ENCODE assay signal across 13 mouse cellular contexts in genomic region chr1:193157111-193157492, GRCm38 (mm10). TPM values are rescaled to one million over a fixed set of nuclear protein-coding genes. Genes with fewer than 3 reads are reported as not detected.
DNase-seq lines count a peak whose midpoint lies in the region; ATAC-seq and TF ChIP-seq lines count a peak whose summit lies in the region.
"Had no signal": no experiment of that assay in that cellular context is flagged by ENCODE, and none has a peak within 500 bp of the region (broad histone marks: within the 10 kb centered on the region; RNA-seq: fewer than 3 reads in every experiment).

No protein-coding gene starts in this region.

- no peaks in the 10 kb centered on the region for H3K36me3 ChIP-seq in heart, postnatal 0 days (replicated peaks; ENCODE audit: control insufficient read depth, insufficient read depth, low read length)
- no peaks in the 10 kb centered on the region for H3K36me3 ChIP-seq in limb, embryonic 15.5 days
- H3K36me3 ChIP-seq: hindbrain, embryonic 12.5 days; lung, embryonic 15.5 days; neural tube, embryonic 13.5 days had no signal

- ATAC-seq in heart, postnatal 0 days (ENCODE audit: insufficient read depth, low read depth), result no peak
- peak; percentile 6 for ATAC-seq in Patski
- no peak for ATAC-seq in limb, embryonic 15.5 days (ENCODE audit: insufficient number of reproducible peaks, low FRiP score, low TSS enrichment, low read depth)

- POLR2A ChIA-PET in Patski (lab: Charles Lee), result no interaction called here

- H3K4me1 ChIP-seq in heart, postnatal 0 days (ENCODE audit: control insufficient read depth, insufficient read depth), result peaks cover 12% of the 10 kb centered on the region; the same call in 1 of the 2 replicates
- H3K4me1 ChIP-seq in limb, embryonic 15.5 days, result peaks cover 35% of the 10 kb centered on the region

- intact Hi-C loops in heart, postnatal 36 days (cut with DNase I), result no loop called here

- CTCF ChIA-PET in Patski (lab: Charles Lee), result interaction anchor here (1.3 kb wide), 1 partner anchor 9 kb away, joined by 4 read pairs; no protein-coding TSS in a partner anchor

- no peaks in the 10 kb centered on the region for H3K9me3 ChIP-seq in heart, postnatal 0 days (replicated peaks; ENCODE audit: control insufficient read depth, low read length)
- H3K9me3 ChIP-seq in limb, embryonic 15.5 days, result no peaks in the 10 kb centered on the region
- H3K9me3 ChIP-seq: hindbrain, embryonic 12.5 days; lung, embryonic 15.5 days; neural tube, embryonic 13.5 days had no signal

- no peak for DNase-seq in heart, postnatal 0 days (ENCODE audit: low spot score)
- no peak for DNase-seq in heart, postnatal 36 days
- DNase-seq in NIH3T3 (ENCODE audit: low read depth) (peak; percentile 50), Patski (ENCODE audit: low read depth, low spot score) (no peak)
- no peak for DNase-seq in frontal cortex, postnatal 10 days (ENCODE audit: low spot score in 2 of 2)
- DNase-seq in frontal cortex, postnatal 14 days (ENCODE audit: low spot score in 2 of 2), result no peak
- DNase-seq: cerebellum, adult 18-20 months; heart, adult 18-20 months had no signal

- H3K4me2 ChIP-seq in heart, postnatal 0 days (ENCODE audit: low read depth, low read length), result no peak overlapping the region
- no peak overlapping the region for H3K4me2 ChIP-seq in limb, embryonic 15.5 days
- H3K4me2 ChIP-seq: hindbrain, embryonic 12.5 days; lung, embryonic 15.5 days; neural tube, embryonic 13.5 days had no signal

- no peak for TF ChIP-seq EP300 in heart, postnatal 0 days (IDR thresholded peaks at IDR 0.05; ENCODE audit: low read depth)

- H3K4me3 ChIP-seq in heart, postnatal 0 days (ENCODE audit: low read depth, low read length), result no peak overlapping the region
- no peak overlapping the region for H3K4me3 ChIP-seq in limb, embryonic 15.5 days
- H3K4me3 ChIP-seq: erythroblast, embryonic 14.5 days; hindbrain, embryonic 12.5 days; lung, embryonic 15.5 days; neural tube, embryonic 13.5 days had no signal

- H3K27me3 ChIP-seq in heart, postnatal 0 days (ENCODE audit: control insufficient read depth, insufficient read depth, low read length), result peaks cover 16% of the 10 kb centered on the region; the same call in 1 of the 2 replicates
- no peaks in the 10 kb centered on the region for H3K27me3 ChIP-seq in Patski
- H3K27me3 ChIP-seq in limb, embryonic 15.5 days, result peaks cover 20% of the 10 kb centered on the region

- in situ Hi-C loops in Patski (cut with MboI; ENCODE audit: low pct_unique_long_range_greater_than_20kb), result no loop called here

- H3K9ac ChIP-seq in heart, postnatal 0 days (replicated peaks; ENCODE audit: low read depth, low read length), result no peak overlapping the region
- H3K9ac ChIP-seq in limb, embryonic 15.5 days, result no peak overlapping the region
- H3K9ac ChIP-seq: hindbrain, embryonic 12.5 days; lung, embryonic 15.5 days; neural tube, embryonic 13.5 days had no signal

- peak overlapping the region; percentile 52 for H3K27ac ChIP-seq in heart, postnatal 0 days (ENCODE audit: low read depth)
- peak overlapping the region; percentile 43; the same call in 1 of the 2 replicates for H3K27ac ChIP-seq in limb, embryonic 15.5 days
- H3K27ac ChIP-seq: hindbrain, embryonic 12.5 days; lung, embryonic 15.5 days; neural tube, embryonic 13.5 days had no signal

- TF ChIP-seq CTCF in heart, postnatal 0 days (IDR thresholded peaks at IDR 0.05; ENCODE audit: low read depth), result no peak
- TF ChIP-seq CTCF in Patski (IDR thresholded peaks at IDR 0.05), result no peak

- 74% methylated on average over 8 of the region's 8 CpGs for WGBS in heart, postnatal 0 days
- WGBS in limb, embryonic 15.5 days, result 63% methylated on average over 8 of the region's 8 CpGs

RNA-seq across cellular contexts. Expression of gene Irf6, which starts 4.2 kb away (rescaled TPM):
- total RNA-seq in heart, postnatal 0 days (2014; rRNA removed; ENCODE audit: low replicate concordance), result 3.4 and 6.6 TPM in 2 replicates
- 2.2 and 2.5 TPM in 2 replicates for polyA plus RNA-seq in heart, postnatal 0 days (2015; fragmentation: Nextera tagmentation; extraction: Ambion mirVana)
- total RNA-seq in heart, postnatal 36 days (2021), result 1 to 10 TPM; 1.4 to 2.6 TPM
- polyA plus RNA-seq in Patski (2021), result 2.2 TPM
- 50.1 and 56.9 TPM in 2 replicates for polyA plus RNA-seq in limb, embryonic 15.5 days (2015; fragmentation: Nextera tagmentation; extraction: Ambion mirVana)
- polyA plus RNA-seq: erythroblast, embryonic 14.5 days had no signal

RNA-seq across cellular contexts. Expression of gene A130010J15Rik, which starts 10.7 kb away (rescaled TPM):
- total RNA-seq in heart, postnatal 0 days (2014; rRNA removed; ENCODE audit: low replicate concordance), result 17.7 and 23.2 TPM in 2 replicates
- 9.8 and 11.3 TPM in 2 replicates for polyA plus RNA-seq in heart, postnatal 0 days (2015; fragmentation: Nextera tagmentation; extraction: Ambion mirVana)
- total RNA-seq in heart, postnatal 36 days (2021), result 1 to 10 TPM; 3.2 to 4.4 TPM
- 7.3 TPM for polyA plus RNA-seq in Patski (2021)
- 16.5 and 18.1 TPM in 2 replicates for polyA plus RNA-seq in limb, embryonic 15.5 days (2015; fragmentation: Nextera tagmentation; extraction: Ambion mirVana)
- polyA plus RNA-seq: erythroblast, embryonic 14.5 days had no signal

RNA-seq across cellular contexts. Expression of gene Diexf, which starts 27.0 kb away (rescaled TPM):
- 2.1 and 6.3 TPM in 2 replicates for total RNA-seq in heart, postnatal 0 days (2014; rRNA removed; ENCODE audit: low replicate concordance)
- 2.1 and 2.8 TPM in 2 replicates for polyA plus RNA-seq in heart, postnatal 0 days (2015; fragmentation: Nextera tagmentation; extraction: Ambion mirVana)
- 10 to 100 TPM in 1 of 2 experiments, 1 to 10 TPM in 1; 9.6 to 10.9 TPM for total RNA-seq in heart, postnatal 36 days (2021)
- polyA plus RNA-seq in Patski (2021), result 16.2 TPM
- 7.3 and 10.3 TPM in 2 replicates for polyA plus RNA-seq in limb, embryonic 15.5 days (2015; fragmentation: Nextera tagmentation; extraction: Ambion mirVana)

RNA-seq across cellular contexts. Expression of gene Traf3ip3, which starts 44.4 kb away (rescaled TPM):
- total RNA-seq in heart, postnatal 0 days (2014; rRNA removed; ENCODE audit: low replicate concordance), result 0.08 and 0.61 TPM in 2 replicates
- polyA plus RNA-seq in heart, postnatal 0 days (2015; fragmentation: Nextera tagmentation; extraction: Ambion mirVana), result 0.54 and 0.79 TPM in 2 replicates
- 1 to 10 TPM; 1.2 to 1.9 TPM for total RNA-seq in heart, postnatal 36 days (2021)
- polyA plus RNA-seq in Patski (2021), result not detected
- 16.3 and 44.2 TPM in 2 replicates for polyA plus RNA-seq in limb, embryonic 15.5 days (2015; fragmentation: Nextera tagmentation; extraction: Ambion mirVana)
- polyA plus RNA-seq: erythroblast, embryonic 14.5 days had no signal

RNA-seq across cellular contexts. Expression of gene Lamb3, which starts 50.4 kb away (rescaled TPM):
- total RNA-seq in heart, postnatal 0 days (2014; rRNA removed; ENCODE audit: low replicate concordance), result 9.8 and 19.2 TPM in 2 replicates
- polyA plus RNA-seq in heart, postnatal 0 days (2015; fragmentation: Nextera tagmentation; extraction: Ambion mirVana), result 6.0 and 8.1 TPM in 2 replicates
- total RNA-seq in heart, postnatal 36 days (2021), result 10 to 100 TPM; 10.2 to 13.0 TPM
- 0.17 TPM for polyA plus RNA-seq in Patski (2021)
- polyA plus RNA-seq in limb, embryonic 15.5 days (2015; fragmentation: Nextera tagmentation; extraction: Ambion mirVana), result 8.6 and 11.1 TPM in 2 replicates
- polyA plus RNA-seq: erythroblast, embryonic 14.5 days had no signal

Comparison
In these comparisons a context has a peak if more than half of its experiments do, and no peak if none do; other contexts are left out.
1. RNA of gene Irf6, which starts 4.2 kb away (polyA plus RNA-seq): 50.1 to 56.9 TPM in limb, embryonic 15.5 days; 2.2 to 2.5 TPM in heart, postnatal 0 days and 2.2 TPM in Patski (single experiment); every median in the first group is over 10 times any median in the second.